Mouse (Mus musculus) CH12.LX (cell line): Measurements from ENCODE around the gene Lama4.

Source experiments
- CHD2 ChIP-seq: IDR thresholded peaks from 2 replicates; pipeline ENCODE4 v1.6.1; 2011; ENCODE audit warnings: low read length, improper control_type of control experiment
- CTCF ChIP-seq, 2 experiments: IDR thresholded peaks in 1 of 2; conservative IDR thresholded peaks in 1 of 2; 2 replicates each; pipeline ENCODE4 v1.5.1; 2011 to 2012; ENCODE audit warnings: low read depth in 2 of 2, low read length in 2 of 2, improper control_type of control experiment in 1 of 2, inconsistent platforms in 1 of 2, mild to moderate bottlenecking in 1 of 2, moderate library complexity in 1 of 2
- ELF1 ChIP-seq: IDR thresholded peaks from 2 replicates; pipeline ENCODE4 v1.6.1; 2014; ENCODE audit warnings: low read depth, mild to moderate bottlenecking, inconsistent platforms, low read length, improper control_type of control experiment
- MAFK ChIP-seq: IDR thresholded peaks from 2 replicates; pipeline ENCODE4 v1.6.1; 2011; ENCODE audit warnings: low read length, improper control_type of control experiment; ENCODE audit not compliant: insufficient replicate concordance
- POLR2AphosphoS2 ChIP-seq: IDR thresholded peaks from 2 replicates; pipeline ENCODE4 v1.6.1; 2011; ENCODE audit warnings: low read depth, low read length, improper control_type of control experiment

- TF ChIP-seq MAFK (no peak), CTCF (conservative IDR thresholded peaks at IDR 0.05 in 1 of 2, IDR thresholded peaks at IDR 0.05 in 1 of 2; ENCODE audit: low read depth in 2 of 2, low read length in 2 of 2) (no peak), ELF1 (no peak), CHD2 (no peak), POLR2AphosphoS2 (no peak)
These were observed 4.2 kb downstream of the Lama4 start for GRCm38 (mm10) chr10:38969543-38969942.
